10 mouse cellular contexts compared by ENCODE assay signal in genomic region chr14:57057204-57057562, GRCm38 (mm10). TPM values are rescaled to one million over a fixed set of nuclear protein-coding genes. Genes with fewer than 3 reads are reported as not detected.
A peak's percentile ranks its signal among the peaks of the same experiment; 100 is the strongest.
DNase-seq lines count a peak whose midpoint lies in the region; ATAC-seq and TF ChIP-seq lines count a peak whose summit lies in the region.
"Had no signal": no experiment of that assay in that cellular context is flagged by ENCODE, and none has a peak within 500 bp of the region (broad histone marks: within the 10 kb centered on the region; RNA-seq: fewer than 3 reads in every experiment).

No protein-coding gene starts in this region.

- no peak overlapping the region; the same call in 1 of the 2 replicates for H3K27ac ChIP-seq in heart, embryonic 13.5 days (replicated peaks)
- H3K27ac ChIP-seq in bone marrow macrophage, adult 2 months (ENCODE audit: insufficient read depth, low read depth, low read length), result no peak overlapping the region
- no peak overlapping the region for H3K27ac ChIP-seq in hindbrain, embryonic 15.5 days (replicated peaks)
- no peak overlapping the region for H3K27ac ChIP-seq in midbrain, embryonic 15.5 days

- peak overlapping the region; percentile 78 for H3K4me3 ChIP-seq in heart, embryonic 13.5 days
- H3K4me3 ChIP-seq in bone marrow macrophage, adult 2 months (ENCODE audit: insufficient read depth, low read length), result peak overlapping the region; percentile 22; the same call in 1 of the 2 replicates
- H3K4me3 ChIP-seq in hindbrain, embryonic 15.5 days, result peak overlapping the region; percentile 57
- peak overlapping the region; percentile 48 for H3K4me3 ChIP-seq in midbrain, embryonic 15.5 days

- peaks cover 28% of the 10 kb centered on the region for H3K4me1 ChIP-seq in heart, embryonic 13.5 days
- H3K4me1 ChIP-seq in bone marrow macrophage, adult 2 months (ENCODE audit: control insufficient read depth, insufficient read depth, low read length), result no peaks in the 10 kb centered on the region
- peaks cover 13% of the 10 kb centered on the region for H3K4me1 ChIP-seq in hindbrain, embryonic 15.5 days (replicated peaks)
- H3K4me1 ChIP-seq in midbrain, embryonic 15.5 days, result peaks cover 13% of the 10 kb centered on the region; the same call in 1 of the 2 replicates

- peaks cover 55% of the 10 kb centered on the region for H3K27me3 ChIP-seq in heart, embryonic 13.5 days (replicated peaks)
- H3K27me3 ChIP-seq in hindbrain, embryonic 15.5 days, result peaks cover 42% of the 10 kb centered on the region
- H3K27me3 ChIP-seq in midbrain, embryonic 15.5 days (replicated peaks), result peaks cover 39% of the 10 kb centered on the region

- ATAC-seq in heart, embryonic 13.5 days (ENCODE audit: extremely low read depth, insufficient number of reproducible peaks, low FRiP score, low TSS enrichment), result no peak
- no peak for ATAC-seq in hindbrain, embryonic 15.5 days (ENCODE audit: low FRiP score, low read depth)
- ATAC-seq in midbrain, embryonic 15.5 days (replicated peaks), result no peak

- WGBS in heart, embryonic 13.5 days, result 3% methylated on average over 19 of the region's 19 CpGs
- WGBS in hindbrain, embryonic 15.5 days, result 5% methylated on average over 19 of the region's 19 CpGs
- WGBS in midbrain, embryonic 15.5 days, result 2% methylated on average over 19 of the region's 19 CpGs

- TF ChIP-seq POLR2A in bone marrow macrophage, adult 2 months (IDR thresholded peaks at IDR 0.05; ENCODE audit: borderline replicate concordance, low read depth, low read length), result no peak

- no peak for DNase-seq in heart, adult 11 months
- no peak for DNase-seq in cerebellum, postnatal 36 days
- DNase-seq in cerebellum, adult 8-10 months, result no peak
- no peak for DNase-seq in adrenal gland, adult 2 months

- H3K9ac ChIP-seq in heart, embryonic 13.5 days, result peak overlapping the region; percentile 82
- no peak overlapping the region for H3K9ac ChIP-seq in hindbrain, embryonic 15.5 days
- peak overlapping the region; percentile 22 for H3K9ac ChIP-seq in midbrain, embryonic 15.5 days

- H3K36me3 ChIP-seq in heart, embryonic 13.5 days, result no peaks in the 10 kb centered on the region
- H3K36me3 ChIP-seq in hindbrain, embryonic 15.5 days, result no peaks in the 10 kb centered on the region
- no peaks in the 10 kb centered on the region for H3K36me3 ChIP-seq in midbrain, embryonic 15.5 days (replicated peaks)

- no peak for TF ChIP-seq CTCF in bone marrow macrophage, adult 2 months (IDR thresholded peaks at IDR 0.05; ENCODE audit: low read depth, low read length)

- H3K9me3 ChIP-seq in heart, embryonic 13.5 days, result no peaks in the 10 kb centered on the region
- H3K9me3 ChIP-seq in hindbrain, embryonic 15.5 days, result no peaks in the 10 kb centered on the region
- no peaks in the 10 kb centered on the region for H3K9me3 ChIP-seq in midbrain, embryonic 15.5 days

- peak overlapping the region; percentile 88 for H3K4me2 ChIP-seq in heart, embryonic 13.5 days
- peak overlapping the region; percentile 98 for H3K4me2 ChIP-seq in hindbrain, embryonic 15.5 days
- H3K4me2 ChIP-seq in midbrain, embryonic 15.5 days, result peak overlapping the region; percentile 97

RNA-seq across cellular contexts. Expression of gene Gja3, which starts 0.7 kb away (rescaled TPM):
- polyA plus RNA-seq in heart, embryonic 13.5 days (2015; fragmentation: Nextera tagmentation; extraction: Ambion mirVana), result 19.9 and 23.8 TPM in 2 replicates
- polyA plus RNA-seq in bone marrow macrophage, adult 2 months (2012; ENCODE audit: insufficient read depth, insufficient read length, missing spikeins), result not detected in 2 replicates
- 0.21 and 0.90 TPM in 2 replicates for polyA plus RNA-seq in hindbrain, embryonic 15.5 days (2015; fragmentation: Nextera tagmentation; extraction: Ambion mirVana)
- polyA plus RNA-seq in midbrain, embryonic 15.5 days (2015; fragmentation: Nextera tagmentation; extraction: Ambion mirVana), result 0.89 and 0.97 TPM in 2 replicates
- not detected for total RNA-seq in adrenal gland, adult 2 months (2021)
- polyA plus RNA-seq in adrenal gland, adult 2 months (2012; rRNA removed), result 0.04 TPM in 1 of 2 replicates, not detected in the other
- total RNA-seq: hematopoietic stem cell, adult 5-6 weeks had no signal

RNA-seq across cellular contexts. Expression of gene Gjb2, which starts 47.3 kb away (rescaled TPM):
- polyA plus RNA-seq in heart, embryonic 13.5 days (2015; fragmentation: Nextera tagmentation; extraction: Ambion mirVana), result 0.15 and 0.31 TPM in 2 replicates
- polyA plus RNA-seq in bone marrow macrophage, adult 2 months (2012; ENCODE audit: insufficient read depth, insufficient read length, missing spikeins), result not detected in 2 replicates
- 16.5 and 21.6 TPM in 2 replicates for polyA plus RNA-seq in hindbrain, embryonic 15.5 days (2015; fragmentation: Nextera tagmentation; extraction: Ambion mirVana)
- 16.1 and 18.8 TPM in 2 replicates for polyA plus RNA-seq in midbrain, embryonic 15.5 days (2015; fragmentation: Nextera tagmentation; extraction: Ambion mirVana)
- total RNA-seq in adrenal gland, adult 2 months (2021), result 1 to 10 TPM in 1 of 2 experiments, under 1 TPM in 1; 0.73 to 9.6 TPM
- polyA plus RNA-seq in adrenal gland, adult 2 months (2012; rRNA removed), result 6.4 and 14.0 TPM in 2 replicates
- total RNA-seq: hematopoietic stem cell, adult 5-6 weeks had no signal

RNA-seq across cellular contexts. Expression of gene Gm4491, which starts 58.5 kb away (rescaled TPM):
- not detected in 2 replicates for polyA plus RNA-seq in heart, embryonic 13.5 days (2015; fragmentation: Nextera tagmentation; extraction: Ambion mirVana)
- polyA plus RNA-seq in bone marrow macrophage, adult 2 months (2012; ENCODE audit: insufficient read depth, insufficient read length, missing spikeins), result not detected in 2 replicates
- 0.26 TPM in 1 of 2 replicates, not detected in the other for polyA plus RNA-seq in hindbrain, embryonic 15.5 days (2015; fragmentation: Nextera tagmentation; extraction: Ambion mirVana)
- polyA plus RNA-seq in midbrain, embryonic 15.5 days (2015; fragmentation: Nextera tagmentation; extraction: Ambion mirVana), result not detected in 2 replicates
- not detected for total RNA-seq in adrenal gland, adult 2 months (2021)
- polyA plus RNA-seq in adrenal gland, adult 2 months (2012; rRNA removed), result not detected in 2 replicates
- total RNA-seq: hematopoietic stem cell, adult 5-6 weeks had no signal
- polyA plus RNA-seq: brain, embryonic 14.5 days had no signal

Comparison
In these comparisons a context has a peak if more than half of its experiments do, and no peak if none do; other contexts are left out.
1. H3K4me3 ChIP-seq: peak in every context shown above with its lines; median percentile 78 in heart, embryonic 13.5 days; 57 in hindbrain, embryonic 15.5 days; 48 in midbrain, embryonic 15.5 days; 22 in bone marrow macrophage, adult 2 months.
2. RNA of gene Gja3, which starts 0.7 kb away (polyA plus RNA-seq): 19.9 to 23.8 TPM in heart, embryonic 13.5 days; 0.89 to 0.97 TPM in midbrain, embryonic 15.5 days, 0.21 to 0.90 TPM in hindbrain, embryonic 15.5 days, 0.04 TPM in adrenal gland, adult 2 months and not detected in bone marrow macrophage, adult 2 months; every median in the first group is over 10 times any median in the second.
3. Peak in every context shown above with its lines, with median percentiles within 50 percentile points of each other: H3K4me2 ChIP-seq.